Mouse (Mus musculus) liver, embryonic 14.5 days (tissue): ENCODE results near the gene Hhipl1.

Experiments used
- CTCF ChIP-seq: IDR thresholded peaks from 2 replicates; pipeline ENCODE4 v1.5.1; 2016; ENCODE audit warnings: antibody characterized with exemption, low read depth, control low read depth
- EP300 ChIP-seq: IDR thresholded peaks from 2 replicates; pipeline ENCODE4 v1.6.1; 2016; ENCODE audit warnings: antibody characterized with exemption, low read depth

DNA sequence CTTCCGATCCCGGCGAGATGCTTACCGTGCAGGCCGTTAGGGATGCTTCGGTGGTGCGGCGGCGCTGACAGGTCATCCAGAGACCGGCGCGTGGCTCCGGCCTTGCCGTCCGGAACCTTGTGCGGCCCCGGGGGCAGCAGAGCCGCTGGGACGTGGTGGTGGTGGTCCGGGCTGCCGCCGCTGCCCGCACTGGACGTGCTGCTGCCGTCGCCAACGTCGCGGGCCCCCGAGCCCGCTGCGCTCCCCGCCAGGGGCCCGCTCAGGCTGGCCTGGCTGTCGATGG is 31.8 kb upstream of the Hhipl1 start:
- TF ChIP-seq EP300 (no peak), CTCF (no peak)
